Mouse (Mus musculus) right cerebral cortex, postnatal 14 days (tissue): ENCODE data around the gene Erg.

ENCODE experiments used
- DNase-seq: peaks from one replicate; pipeline ENCODE4 v3.0.0; 2022

Gene Erg

DNA sequence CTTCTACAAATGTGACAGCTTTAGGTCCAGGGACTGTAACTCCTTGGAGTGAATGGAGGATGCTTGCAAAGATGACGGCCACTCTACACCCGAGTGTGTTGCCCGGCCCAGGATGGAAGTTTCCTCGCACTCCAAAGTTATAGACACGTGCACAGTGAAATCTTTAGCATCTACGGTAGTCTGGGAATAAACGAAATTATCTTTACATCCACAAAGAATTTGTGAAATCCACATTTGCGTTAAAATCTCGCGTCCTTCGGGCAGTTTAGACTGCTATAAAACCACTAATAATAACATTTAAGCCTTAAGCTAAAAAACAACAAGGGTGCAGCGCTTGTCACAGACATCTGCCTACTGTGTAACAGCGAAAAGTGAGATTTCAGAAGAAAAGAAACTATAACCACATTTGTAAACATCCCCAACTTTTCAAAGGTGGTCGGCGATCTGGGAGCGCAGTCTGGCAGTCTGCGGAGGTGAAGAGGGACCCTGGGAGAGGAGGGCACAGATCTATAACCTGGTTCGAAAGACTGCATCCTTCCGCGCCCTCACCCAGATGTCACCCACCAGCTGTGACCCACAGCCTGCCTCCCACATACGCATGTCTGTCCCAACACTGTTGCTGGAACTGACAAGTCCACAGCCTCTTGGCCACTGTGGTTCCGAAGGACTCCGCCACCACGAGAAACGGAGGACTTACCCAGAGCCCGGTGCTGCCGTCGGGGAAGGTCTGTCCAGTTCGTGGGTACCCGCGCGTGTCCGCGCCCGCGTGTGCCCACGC is 1.5 kb downstream of the Erg start:
- DNase-seq = no peak

DNA sequence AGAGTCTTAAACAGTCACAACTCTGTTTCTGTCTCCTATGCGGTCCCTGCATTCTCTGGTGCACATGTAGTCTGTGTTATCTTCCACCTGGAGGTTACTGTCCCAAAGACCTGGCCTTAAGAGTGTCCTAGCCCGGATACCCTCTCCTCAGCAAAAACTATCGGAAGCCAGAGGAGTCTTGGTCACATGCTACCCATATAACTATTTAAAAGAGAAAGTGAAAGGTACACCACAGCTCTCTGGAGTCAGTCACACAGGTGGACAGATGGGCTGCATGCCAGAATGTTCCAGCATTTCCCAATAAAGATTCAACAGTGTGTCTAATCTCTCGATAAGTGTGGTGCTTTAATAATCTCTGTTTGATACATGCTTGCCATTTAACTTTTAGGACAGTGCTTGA is 7.1 kb downstream of the Erg start:
- no peak for DNase-seq

DNA sequence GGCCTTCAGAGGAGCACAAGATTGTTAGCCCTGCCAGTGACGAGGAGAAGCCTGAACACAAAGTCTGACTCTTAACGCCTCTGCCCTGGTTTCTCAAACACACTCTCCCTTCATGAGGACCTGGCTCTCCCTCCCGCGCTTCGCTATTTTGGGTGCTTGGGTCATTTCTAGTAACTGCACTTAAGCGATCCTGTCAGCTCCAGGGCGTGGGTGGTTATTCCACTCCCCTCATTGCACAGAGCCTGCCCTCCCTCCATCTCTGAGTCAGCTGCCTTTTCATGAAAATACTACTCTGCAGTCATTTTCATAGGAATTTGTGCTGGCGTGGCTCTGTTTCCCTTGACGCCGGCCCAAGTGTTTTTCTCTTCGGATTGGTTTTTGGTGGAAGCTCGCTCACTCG is 13.2 kb downstream of the Erg start:
- peak; percentile 34 for DNase-seq

DNA sequence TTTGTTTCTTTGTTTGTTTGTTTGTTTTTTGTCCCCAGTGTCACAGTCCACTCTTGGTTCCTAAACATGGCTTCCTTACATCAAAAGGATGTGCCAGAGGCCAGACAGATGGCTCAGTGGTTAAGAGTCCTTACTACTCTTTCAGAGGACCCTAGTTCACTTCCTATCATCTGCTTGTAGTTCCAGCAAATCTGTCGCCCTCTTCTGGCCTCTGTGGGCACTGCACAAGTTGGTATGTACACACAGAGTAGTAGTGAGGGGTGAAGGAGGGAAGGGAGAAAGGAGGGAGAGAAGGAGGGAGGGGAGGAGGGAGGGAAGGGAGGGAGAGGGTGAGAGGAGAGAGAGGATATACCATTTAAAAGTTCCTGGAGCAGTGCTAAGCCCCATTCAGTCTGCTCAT is 15.8 kb downstream of the Erg start:
- peak; percentile 52 for DNase-seq

DNA sequence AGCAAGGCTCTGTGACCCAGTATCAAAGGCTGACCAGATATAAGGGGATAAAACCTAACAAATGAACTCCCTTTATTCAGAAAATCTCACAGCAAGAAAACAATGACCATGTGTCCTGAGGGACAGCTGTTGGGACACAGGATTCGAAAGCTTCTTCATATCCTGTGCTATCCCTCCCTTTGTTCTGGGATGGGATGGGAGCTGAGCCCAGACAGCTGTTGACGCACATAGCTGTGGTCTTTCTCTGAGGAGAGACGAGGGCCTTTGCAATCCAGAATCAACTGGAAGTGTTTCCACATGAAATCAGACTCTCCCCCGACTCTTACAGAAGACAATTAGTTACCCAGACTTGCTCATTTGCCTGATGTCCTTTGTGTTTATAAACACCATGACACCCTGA is 29.6 kb downstream of the Erg start:
- no peak for DNase-seq

DNA sequence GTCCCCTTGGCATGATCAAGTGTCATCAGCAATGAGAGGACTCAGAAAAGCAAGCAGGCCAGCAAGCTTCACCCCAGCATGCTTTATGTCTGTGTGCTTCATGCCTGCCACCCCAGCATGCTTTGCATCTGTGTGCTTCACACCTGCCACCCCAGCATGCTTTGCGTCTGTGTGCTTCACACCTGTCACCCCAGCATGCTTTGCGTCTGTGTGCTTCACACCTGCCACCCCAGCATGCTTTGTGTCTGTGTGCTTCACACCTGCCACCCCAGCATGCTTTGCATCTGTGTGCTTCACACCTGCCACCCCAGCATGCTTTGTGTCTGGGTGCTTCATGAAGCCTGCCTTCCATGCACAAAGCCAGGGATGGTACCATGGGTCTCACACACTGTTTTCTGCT is 33.3 kb downstream of the Erg start:
- DNase-seq = no peak

DNA sequence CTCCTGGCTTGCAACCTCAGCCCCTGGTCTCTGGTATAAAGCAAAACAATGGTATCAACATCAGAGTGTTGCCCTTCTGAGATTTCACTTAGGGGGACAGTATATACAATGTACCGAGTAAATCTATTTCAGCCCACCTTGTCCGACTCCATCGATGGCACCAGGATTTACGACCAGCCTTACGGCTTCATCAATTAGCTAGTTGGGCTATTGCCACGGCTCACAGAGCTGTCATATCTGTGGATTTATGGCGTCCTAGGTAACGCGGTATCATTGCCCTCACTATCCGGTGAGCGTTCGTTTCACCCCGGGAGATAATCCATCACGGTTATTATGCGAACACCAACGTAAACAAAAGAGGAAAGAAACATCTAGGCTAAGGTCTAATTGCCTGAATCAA is 33.9 kb downstream of the Erg start:
- no peak for DNase-seq

DNA sequence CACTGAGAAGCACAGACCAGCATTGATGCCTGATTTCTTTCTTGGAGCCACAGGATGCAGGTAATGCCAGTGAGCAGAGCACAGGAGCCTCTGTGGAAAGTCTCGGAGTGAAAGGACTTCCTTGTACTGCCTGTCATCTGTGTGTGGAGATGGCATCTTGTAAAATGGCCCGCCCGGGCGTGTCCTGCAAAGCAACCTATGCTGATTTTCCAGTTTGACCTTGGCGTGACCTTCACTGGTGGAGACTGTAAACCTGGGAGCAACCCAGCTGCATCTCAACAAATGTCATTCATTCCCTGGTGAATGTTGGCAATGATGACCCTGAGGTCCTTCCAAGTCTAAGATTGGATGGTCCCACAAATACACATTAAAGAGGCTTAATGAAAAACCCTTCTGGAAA is 35.9 kb downstream of the Erg start:
- DNase-seq = no peak

DNA sequence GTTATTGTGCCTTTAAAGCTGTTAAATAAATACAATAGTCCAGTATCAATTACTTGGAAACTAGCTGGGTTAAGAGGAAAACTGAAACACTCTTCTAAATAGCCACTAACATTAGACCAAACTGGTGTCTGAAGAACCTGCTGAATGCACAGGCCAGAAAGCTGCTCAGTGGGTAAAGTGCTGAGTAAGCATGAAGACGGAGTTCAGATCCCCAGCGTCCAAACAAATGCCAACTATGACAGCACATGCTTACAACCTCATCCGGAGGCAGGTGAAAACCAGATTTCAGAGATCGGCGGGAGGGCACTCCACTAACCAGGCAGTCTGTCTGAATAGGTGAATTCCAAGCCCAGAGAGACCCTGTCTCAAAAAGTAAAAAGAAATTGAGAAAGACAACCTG is 41.6 kb downstream of the Erg start:
- DNase-seq = no peak

DNA sequence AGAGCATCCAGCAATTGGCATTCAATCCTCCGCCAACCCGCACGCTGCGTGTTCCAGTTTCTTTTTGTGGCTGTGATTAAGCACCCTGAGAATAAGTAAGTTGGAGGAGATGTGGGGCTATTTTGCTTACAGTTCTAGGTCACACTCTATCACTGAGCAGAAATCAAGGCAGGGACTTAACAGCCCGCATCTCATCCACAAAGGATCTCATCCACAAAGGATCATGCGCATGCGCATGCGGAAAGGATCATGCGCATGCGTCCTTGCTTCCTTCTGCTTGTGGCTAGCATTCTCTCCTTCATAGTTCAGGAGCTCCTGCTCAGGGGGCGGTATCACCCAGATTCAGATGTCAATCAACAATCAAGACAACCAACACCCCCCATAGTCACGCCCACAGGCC is 42.9 kb downstream of the Erg start:
- DNase-seq = peak; percentile 41

DNA sequence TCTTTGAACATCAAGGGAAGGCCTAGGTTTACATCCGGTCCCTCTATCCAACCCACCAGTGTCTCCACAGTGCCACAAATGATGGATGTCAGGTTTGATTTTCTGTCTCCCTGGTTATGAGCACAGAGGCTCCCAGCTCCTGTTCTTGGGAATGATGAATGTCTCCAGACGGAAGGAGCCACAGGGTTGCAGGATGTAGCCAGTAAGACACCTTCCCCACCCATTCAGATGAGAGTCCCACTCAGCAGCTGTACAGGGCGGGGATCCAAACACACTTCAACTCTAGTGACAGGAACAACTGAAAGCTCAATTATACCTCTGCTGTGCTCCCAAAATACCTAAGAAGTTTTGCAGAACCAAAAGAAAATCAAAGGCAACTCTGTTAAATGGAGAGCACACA is 51.2 kb downstream of the Erg start:
- no peak for DNase-seq

DNA sequence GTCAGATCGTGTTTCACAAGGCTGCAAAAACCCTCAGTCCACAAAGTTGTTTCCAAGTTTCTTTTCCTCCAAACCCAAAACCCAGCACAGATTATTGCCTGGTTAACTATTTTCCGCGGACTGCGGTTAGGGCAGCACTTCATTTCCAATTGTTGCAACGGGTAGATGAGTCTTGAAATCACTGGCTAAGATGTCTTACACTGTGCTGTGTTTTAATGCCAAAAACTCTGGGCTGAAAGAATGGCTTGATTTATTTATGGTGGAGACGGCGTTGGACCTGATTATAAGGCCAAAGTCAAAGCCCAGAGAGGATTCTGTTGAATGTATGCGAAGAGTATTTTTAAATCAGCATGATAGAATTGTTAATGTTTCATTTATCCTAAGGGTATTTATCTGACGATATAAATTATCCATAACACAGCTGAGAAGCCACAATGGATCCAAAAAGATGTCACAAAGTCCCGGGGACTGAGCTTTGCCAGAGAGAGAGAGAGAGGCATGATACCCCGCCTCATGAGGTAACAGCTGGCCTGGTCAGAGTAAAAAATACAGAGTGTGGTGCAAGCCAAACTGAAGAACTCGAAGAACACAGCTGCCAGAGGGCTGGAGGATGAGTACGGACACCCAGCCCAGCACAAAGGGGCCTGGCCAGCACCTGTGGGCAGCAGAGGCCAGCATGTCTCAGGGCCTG is 53.9 kb downstream of the Erg start:
- DNase-seq = no peak

DNA sequence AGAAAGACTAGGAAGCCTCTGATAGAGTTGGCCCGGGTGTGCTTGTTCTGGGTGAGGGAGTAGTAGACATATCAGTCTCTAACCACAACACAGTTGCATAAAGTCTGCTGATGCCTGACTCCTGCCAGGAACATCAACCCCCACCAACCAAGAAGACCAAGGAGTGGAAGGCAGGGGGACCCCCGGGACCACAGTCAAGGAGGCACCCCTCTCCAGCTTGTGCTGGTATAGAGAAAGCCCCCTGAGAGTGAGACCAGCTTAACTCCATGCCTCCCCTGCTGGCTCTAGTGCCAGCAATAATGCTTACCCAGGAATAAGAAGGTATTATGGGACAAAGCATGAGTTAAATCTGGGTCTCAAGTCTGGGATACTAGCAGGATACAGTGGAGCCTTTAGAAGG is 58.8 kb downstream of the Erg start:
- DNase-seq = no peak

DNA sequence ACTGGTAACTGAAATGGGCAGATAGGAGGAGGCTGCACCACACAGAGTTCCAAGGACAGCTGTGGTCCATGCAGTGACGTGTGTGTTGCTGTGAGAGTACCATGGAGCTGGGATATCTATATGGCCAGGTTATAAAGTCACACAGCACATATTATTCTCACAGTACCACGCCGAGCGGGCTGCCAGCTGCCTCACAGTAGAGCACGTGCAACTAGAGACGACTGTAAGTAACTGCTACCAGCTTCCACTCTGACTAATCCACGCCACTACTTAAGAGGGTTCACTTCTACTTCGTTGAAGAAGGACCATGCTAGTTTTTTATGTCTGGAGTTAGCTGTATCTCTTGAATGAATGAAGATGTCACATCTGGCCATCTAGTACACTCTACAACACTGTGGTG is 66.9 kb downstream of the Erg start:
- DNase-seq = no peak

DNA sequence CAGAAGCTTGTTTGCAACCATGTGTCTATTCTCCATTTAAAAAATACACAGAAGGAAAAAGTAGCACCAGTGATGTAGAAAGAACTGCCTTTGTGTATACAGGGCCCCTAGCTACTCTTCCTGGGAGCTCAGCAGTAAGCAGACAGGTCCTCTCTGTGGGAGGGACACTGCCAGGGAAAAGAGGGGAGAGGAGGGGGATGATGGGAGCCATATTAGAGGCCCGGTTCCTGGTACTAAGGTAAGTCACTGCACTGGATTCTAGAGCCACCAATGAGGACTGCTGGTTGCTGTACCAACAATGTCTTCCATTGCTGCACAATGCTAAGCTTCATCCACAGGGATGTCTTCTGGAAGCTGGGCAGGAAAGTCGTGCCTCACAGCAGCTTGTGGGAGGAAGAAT is 80.3 kb downstream of the Erg start:
- DNase-seq = no peak

DNA sequence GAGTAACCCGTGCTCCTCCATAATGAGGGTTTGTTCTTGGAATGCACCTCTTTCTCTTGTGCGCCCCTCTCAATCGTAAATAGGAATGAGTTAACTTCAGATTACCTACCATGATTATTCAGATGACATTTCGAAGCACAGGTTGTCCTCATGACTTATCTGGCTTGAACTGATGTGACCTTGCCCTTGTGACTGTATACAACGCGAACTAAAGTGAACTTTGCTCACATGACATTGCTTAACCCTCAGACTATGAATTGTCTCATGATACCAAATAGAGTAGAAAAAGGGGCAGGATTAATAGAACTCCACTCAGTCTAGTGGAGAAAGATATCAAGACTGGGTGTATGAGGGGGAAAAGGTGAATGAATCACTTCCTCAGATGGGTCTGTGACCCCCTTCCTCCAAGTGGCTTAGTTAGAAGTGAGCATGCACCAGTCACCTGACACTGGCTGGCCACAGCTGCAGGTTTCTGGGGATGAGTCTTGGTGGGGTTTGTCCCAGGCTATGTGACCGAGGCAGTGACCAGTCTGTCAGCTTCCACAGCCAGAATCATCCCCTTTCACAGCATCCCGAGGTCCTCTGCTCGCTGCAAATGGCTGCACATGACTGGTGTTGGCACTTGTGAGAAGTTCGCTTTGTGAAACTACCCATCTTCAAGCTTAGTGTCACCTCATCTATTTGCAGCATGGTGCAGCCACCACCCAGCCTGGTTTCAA is 89.7 kb downstream of the Erg start:
- DNase-seq = no peak

DNA sequence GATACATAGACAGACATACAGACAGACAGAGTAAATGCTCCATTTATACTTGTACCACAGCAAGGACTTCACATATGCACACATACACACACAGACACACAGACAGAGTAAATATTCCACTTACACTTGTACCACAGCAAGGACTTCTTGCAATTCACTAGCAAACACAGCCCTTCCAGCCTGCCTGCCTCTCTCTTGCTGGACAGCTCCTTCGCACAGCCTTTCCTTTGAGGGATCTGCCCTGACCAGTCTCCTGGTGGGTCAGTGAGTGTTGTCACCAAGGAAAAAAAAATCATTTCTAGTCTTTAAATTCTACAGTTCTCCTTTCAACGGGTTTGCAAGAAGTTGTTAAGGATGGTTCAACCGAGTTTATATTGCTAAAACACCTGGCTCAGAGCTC is 92.3 kb downstream of the Erg start:
- DNase-seq = no peak

DNA sequence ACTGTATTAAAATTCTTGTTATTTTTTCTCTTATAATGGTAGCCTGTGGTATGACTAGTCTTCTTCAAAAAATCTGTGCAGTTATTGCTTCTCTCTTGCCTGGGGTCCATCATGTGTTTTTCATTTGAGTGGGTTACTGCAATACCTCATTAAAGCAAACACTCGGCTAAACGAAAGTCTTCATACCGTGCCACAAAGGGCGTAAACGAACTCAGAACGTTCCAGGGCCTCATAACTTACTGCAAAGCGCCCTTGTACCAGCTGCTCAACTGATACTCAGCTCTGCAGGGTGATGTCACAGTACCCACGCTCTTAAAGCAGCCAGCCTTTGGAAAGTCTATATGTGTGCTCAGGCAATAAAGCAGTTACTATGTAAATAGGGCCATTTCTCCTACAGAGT is 93.1 kb downstream of the Erg start:
- no peak for DNase-seq

DNA sequence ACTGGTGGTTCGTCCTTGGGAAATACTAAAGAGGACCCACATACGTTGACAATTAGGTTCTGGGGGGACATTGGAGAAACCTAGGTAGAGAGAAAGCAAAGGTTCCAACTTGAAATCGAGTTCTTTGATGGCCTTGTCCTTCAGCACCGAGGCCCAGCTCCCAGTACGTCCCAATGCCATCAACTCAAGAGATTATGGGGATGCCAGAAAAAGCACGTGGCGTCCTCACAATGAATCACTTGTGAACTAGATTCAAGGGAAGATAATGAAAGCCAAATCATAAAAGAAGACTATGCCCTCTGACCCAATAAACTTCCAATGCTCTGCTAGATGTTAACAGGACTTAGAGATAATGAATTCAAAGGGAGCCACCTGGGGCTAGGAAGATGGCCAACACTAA is 94.2 kb downstream of the Erg start:
- no peak for DNase-seq

DNA sequence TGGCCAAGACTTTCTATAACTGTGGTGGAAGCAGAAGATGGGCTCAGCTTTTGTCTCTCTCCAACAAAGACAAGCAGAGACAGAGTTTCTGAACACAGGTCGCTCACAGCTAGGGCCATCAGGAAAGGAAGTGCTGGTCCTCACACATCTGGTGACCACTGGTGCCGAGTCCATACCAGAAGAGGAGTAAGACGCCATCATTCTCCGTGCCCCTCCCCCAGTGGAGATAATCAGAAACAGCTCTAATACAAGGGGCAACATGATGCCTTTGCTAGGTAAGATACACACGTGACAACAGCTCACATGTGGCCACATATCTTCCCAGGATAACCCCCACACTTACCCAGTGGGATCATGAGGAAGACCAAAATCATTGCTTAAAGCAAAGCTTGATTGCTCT is 96.0 kb downstream of the Erg start:
- no peak for DNase-seq

DNA sequence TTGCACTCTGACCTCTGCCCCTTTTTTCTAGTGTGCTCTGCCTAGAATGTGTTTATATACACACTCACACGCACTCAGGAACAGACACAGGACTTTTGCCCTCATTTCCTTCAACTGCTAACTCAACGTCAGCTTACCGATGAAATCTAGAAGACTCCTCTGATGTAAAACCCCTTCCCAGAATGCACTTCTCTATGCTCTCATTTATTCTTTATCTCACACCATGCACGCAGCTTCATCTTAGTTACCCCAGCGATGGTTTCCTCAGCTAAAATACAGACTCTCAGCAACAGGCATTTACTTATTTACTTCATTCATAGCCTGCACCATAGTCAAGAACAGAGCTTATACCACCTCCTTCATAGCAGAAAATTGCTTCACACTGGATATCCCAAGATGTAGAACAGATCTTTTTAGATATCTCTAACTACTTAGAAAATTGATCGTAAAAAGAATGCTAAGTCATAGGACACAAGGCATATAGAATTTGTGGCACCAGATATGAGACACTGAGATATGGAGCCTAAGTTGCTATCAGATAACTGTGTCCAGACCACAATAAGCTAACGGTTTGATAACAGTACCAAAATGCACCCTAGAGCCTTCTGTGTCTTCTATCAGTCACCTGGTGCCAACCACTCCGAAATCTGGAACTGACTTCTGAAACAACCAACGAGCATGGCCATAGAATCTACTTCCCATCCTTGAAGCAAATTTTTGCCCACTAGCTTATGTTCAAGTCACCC is 98.6 kb downstream of the Erg start:
- DNase-seq = no peak

DNA sequence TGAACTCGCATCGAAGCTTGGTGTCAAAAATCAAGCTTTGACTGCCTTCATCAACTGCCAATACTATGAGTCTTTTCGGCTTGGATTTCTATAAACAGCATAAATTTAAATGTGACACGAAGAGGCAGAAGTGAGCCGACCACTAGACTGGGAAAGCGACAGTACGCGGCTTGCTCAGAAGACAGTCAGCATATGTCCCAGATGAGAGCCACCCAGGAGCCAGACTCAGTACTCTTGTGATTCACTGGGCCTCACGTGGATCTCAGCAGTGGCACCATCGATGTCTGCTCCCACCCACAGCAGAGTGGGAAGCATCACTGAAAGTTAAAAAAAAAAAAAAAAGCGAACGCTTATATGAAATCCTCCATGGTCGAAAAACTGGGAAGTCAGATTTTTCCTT is 105.2 kb downstream of the Erg start:
- DNase-seq = peak; percentile 28

DNA sequence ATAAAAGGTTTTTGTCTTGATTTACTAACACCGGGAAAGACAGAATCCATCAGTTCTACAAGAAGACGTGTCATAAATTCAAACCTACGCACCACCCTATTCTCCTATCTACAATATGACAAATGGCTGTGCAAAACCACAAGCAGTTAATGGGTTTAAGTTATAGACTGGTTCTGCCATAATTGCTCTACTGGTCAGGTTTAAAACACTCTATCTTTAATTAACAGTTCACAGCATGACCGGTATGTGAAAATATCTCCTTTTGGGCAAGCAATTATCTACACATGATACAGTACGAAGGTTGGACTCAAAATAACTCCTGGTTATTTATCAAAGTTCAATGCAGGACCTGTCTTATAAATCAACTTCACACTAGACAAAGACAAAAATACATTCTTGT is 107.8 kb downstream of the Erg start:
- no peak for DNase-seq

DNA sequence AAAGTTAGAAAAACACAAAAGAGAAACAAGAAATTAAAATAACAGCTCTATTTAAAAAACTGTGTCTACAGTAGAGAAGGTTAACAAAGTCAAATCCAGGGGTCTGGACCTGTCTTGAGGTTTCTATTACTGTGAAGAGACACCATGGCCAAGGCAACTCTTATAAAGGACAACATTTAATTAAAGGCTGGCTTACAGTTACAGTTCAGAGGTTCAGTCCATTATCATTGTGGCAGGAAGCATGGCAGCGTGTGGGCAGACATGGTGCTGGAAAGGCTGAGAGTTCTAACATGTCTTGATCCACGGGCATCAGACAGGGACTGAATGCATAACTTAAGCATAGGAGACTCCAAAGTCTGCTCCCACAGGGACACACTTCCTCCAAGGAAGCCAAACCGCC is 111.4 kb downstream of the Erg start:
- no peak for DNase-seq
